Mouse (Mus musculus) brain, embryonic 14.5 days (tissue): Measurements from ENCODE around the gene Hvcn1. TPM values are rescaled to one million over a fixed set of nuclear protein-coding genes. Genes with fewer than 3 reads are reported as not detected.

Experiments used
- DNase-seq: peaks from one replicate; pipeline ENCODE4 v3.0.0-alpha.2; 2011; ENCODE audit warnings: low read depth
- CTCF ChIP-seq: fragments of 200-500 bp; IDR thresholded peaks from 2 replicates; pipeline ENCODE4 v1.5.1; 2012; ENCODE audit warnings: inconsistent platforms, mild to moderate bottlenecking, moderate library complexity, borderline replicate concordance; ENCODE audit not compliant: insufficient read depth, insufficient read length; ENCODE audit errors: extremely low read depth
- POLR2A ChIP-seq: fragments of 200-500 bp; IDR thresholded peaks from 2 replicates; pipeline ENCODE4 v1.6.1; 2012; ENCODE audit warnings: mild to moderate bottlenecking, inconsistent platforms, borderline replicate concordance; ENCODE audit not compliant: poor library complexity, insufficient read depth, insufficient read length, severe bottlenecking; ENCODE audit errors: extremely low read depth
- polyA plus RNA-seq: library from polyadenylated mRNA; depleted of rRNA; stranded (reverse); fragments of >200 nt; gene quantifications from 2 replicates; pipeline ENCODE4 v1.2.3, GENCODE M21; 2012

The Hvcn1 gene
- polyA plus RNA-seq, 1 experiment = 2.3 TPM

DNA sequence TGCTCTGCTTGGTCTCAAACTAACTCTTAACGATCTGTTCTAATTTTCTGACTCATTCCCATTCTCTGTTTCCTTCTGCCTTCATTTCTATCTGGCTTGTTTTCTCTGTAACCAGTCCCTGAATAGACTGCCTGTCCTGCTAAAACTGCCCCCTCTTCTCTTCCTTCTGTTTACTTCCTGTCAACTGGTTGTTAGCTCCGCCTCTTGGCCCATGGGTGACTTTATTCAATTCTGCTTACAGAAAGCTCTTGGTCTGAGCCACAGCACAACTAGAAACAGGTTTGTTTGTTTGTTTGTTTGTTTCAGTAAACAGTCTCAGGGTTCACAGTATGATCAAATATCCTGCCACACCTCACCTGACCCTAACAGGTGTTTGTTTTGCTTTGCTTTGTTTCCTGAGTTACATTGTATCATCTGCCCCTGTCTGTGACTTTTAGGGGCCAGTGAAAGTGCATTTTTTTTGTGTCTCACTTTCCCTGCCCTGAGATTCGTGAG, 21.7 kb downstream of the Hvcn1 start:
- TF ChIP-seq CTCF (no peak), POLR2A (no peak)
- no peak for DNase-seq

DNA sequence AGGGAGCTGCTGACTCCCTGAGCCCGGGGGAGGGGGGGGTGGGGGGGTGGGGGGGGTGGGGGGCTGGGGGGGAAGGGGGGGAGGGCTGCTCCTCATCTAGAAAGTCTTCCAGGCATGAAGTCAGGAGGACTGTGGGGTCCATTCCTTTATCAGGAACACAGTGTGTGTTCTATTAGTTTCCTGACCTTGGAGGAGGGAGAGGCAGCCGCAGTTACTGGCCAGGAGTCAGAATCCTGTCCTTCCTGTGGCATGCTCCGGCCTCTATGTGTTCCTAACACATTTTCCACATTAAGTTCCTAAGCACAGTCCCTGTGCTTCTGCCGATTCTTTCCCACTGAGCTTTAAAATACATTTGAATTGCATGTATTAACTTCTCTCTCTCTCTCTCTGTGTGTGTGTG, 22.2 kb downstream of the Hvcn1 start:
- DNase-seq = no peak
- TF ChIP-seq POLR2A (no peak), CTCF (no peak)

DNA sequence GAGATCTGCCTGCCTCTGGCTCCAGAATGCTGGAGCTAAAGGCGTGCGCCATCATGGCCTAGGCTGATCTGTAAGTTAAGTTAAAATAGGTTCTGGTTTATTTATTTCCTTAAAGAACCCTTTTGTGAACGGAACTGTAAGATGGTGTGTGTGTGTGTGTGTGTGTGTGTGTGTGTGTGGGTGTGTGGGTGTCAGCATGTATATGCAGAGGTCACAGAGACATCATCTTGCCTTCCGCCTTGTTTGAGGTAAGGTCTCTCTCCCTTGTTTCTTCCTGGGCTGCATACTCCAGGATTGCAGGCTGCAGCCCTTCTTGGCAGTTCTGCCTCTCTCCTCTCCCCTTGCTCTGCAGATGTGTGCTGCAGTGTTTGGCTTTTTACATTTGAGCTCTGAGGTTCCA, 24.2 kb downstream of the Hvcn1 start:
- TF ChIP-seq CTCF = no peak
- TF ChIP-seq POLR2A = no peak

DNA sequence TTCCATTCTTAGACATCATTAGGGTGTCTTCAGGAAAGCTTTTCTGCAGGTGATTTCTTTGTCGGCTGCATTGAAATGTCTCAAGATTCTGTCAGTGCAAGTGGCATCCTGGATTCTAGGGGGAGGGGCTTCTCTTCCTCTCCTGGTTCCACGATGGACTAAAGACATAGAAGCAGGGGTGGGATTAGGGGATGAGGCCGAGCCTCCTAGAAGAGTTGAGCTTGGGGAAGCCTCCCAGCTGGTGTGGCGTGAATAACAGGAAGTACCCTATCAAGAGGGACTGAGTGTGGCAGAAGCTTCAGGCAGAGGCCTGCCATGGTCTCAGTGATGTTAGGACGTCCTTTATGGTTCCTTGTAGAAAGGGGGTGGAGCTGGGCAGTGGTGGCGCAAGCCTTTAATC, 24.8 kb downstream of the Hvcn1 start:
- no peak for DNase-seq
- TF ChIP-seq POLR2A = no peak
- TF ChIP-seq CTCF = no peak

More for the DNA sequence above, 24.2 kb downstream of the Hvcn1 start:
- no peak for DNase-seq

DNA sequence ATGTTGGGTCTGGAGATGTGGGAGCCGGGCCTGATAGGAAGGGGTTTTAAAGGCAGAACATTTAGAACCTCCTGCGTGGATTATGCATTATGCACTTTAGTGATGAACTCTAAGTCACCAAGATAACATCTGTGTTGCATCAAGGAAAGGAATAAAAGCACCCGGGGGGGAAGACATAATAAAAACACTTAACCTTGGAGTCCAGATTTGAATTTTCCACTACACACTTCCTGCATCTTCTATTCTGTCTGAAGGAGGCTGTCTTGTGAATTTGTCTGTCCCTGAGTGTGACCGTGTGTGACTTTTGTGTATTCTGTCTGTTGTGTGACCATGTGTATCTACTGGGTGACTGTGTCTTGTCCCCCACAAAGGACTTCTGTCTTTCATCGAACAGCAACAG, 25.4 kb downstream of the Hvcn1 start:
- no peak for DNase-seq
- TF ChIP-seq POLR2A (no peak), CTCF (no peak)

DNA sequence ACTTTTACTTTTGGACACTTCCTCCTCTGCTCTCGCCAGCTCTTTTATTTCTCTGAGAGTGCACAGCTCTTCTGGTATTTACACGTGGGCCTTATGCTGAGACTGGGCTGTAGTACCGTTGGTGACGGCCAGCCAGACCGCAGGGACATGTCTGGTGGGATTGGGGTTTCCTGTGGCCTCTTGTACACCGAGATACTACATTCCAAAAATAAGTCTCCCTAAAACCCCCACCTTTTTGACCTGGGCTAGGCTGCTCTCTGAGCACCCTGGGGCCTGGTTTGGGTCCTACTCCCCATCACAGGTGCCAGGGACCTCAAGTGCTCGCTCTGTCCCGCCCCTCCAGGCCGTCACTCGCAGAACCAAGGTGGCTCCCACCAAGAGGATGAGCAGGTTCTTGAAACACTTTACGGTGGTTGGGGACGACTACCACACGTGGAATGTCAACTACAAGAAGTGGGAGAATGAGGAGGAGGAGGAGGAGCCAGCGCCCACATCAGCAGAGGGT, 26.5 kb downstream of the Hvcn1 start:
- no peak for DNase-seq
- TF ChIP-seq POLR2A (no peak), CTCF (no peak)

DNA sequence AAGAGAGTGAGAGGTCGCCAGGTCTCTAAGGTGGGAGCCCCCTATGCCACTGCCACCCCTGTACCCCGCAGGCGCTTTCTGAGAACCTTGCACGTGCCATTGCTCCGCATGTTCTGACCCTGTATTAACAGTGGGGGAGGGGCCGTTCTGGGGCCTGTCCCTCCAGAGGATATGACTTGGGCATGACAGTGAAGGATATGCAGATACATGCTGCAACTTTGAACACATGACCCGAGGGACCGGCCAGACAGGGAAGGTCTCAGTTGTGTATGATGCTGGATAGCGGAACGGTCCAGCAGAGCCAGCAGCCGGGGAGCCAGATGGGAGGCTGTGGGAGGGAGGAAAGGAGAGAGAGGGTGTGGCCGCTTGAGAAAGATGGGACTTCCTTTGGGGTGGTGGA, 27.1 kb downstream of the Hvcn1 start:
- TF ChIP-seq CTCF = no peak
- no peak for TF ChIP-seq POLR2A
- DNase-seq = no peak

DNA sequence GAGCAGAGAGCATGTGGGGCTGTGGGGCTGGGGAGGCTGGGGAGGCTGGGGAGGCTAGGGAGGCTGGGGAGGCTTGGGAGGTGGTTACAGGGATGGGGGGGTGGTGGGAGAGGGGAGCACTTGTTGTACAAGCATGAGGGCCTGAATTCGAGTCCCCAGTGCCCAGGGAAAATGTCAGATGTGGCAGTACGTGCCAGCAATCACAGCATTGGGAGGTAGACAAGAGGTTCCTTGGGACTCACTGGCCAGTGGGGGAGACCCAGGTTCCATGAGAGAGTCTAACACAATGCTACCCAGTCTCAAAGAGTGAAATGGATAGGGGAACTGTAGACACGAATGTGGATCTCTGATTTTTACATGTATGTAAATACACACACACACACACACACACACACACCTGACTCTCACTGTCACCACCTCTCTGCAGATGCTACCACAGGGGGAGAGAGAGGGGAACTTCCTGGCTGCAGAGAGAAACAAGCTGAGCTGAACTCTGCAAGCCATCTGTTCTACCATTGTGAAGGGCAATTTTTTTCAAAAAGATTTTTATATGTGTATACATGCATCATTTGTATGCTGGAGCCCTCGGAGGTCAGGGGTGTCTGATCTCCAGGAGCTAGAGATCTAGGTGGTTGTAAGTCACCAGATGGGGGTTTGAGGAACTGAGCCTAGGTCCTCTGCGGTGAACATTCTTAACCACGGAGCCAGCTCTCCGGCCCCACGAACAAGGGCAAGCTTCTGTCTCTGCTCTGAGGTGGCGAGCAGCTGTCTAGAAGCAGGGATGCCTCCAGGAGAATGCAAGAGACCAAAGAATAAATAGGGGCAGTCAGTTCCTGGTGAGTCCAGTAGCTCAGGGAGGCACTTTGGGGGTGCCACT, 28.0 kb downstream of the Hvcn1 start:
- TF ChIP-seq POLR2A (no peak), CTCF (no peak)
- no peak for DNase-seq

DNA sequence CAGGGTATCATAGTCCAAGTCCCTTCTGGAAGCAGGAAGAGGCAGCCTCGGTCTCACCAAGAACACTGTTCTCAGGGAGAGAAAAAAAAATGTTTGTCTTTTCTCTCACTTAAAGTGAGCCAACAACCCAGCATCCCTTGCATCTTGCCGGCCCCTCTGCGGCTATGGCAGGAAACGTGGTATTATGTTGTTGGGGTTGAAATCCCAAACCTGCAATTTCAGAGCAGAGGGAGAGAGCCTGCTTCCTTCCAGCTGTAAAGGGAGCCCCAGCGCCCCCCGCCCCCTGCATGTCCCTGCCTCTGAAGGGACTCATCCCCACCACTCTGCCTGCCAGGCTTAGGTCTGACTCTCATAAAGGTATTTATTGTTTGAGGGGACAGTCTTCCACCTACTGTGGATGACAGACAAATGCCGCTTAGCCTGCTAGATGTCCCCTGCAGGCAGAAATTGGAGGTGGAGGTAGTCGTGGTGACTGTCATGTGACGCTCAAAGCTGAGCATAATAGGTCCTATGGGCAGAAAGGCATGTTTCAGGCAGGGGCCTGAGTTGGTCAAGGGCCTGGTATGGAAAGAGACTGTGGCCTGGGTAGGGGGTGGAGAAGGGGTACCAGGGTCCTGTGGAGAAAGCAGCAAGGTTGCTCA, 28.7 kb downstream of the Hvcn1 start:
- DNase-seq = no peak
- TF ChIP-seq CTCF = no peak
- TF ChIP-seq POLR2A = no peak

DNA sequence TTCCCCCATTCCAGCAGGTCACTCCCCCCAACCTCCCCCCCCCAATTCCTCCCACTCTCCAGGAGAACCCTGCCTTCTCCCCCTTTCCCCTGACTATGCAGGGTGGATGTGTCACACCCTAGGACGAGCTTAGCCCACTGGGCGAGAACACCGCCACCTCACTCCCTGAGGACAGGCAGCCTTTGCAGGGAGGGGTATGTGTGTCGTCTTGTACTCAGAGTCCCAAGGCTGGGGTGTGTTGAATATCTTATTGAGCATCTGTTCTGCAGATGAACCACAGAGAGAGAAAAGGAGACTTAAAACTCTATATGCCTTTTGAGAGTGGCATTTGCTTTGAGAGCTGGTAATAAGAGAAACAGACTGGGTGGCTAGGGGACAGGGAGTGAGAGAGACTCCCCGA, 30.6 kb downstream of the Hvcn1 start:
- no peak for TF ChIP-seq POLR2A
- TF ChIP-seq CTCF = no peak
- no peak for DNase-seq

DNA sequence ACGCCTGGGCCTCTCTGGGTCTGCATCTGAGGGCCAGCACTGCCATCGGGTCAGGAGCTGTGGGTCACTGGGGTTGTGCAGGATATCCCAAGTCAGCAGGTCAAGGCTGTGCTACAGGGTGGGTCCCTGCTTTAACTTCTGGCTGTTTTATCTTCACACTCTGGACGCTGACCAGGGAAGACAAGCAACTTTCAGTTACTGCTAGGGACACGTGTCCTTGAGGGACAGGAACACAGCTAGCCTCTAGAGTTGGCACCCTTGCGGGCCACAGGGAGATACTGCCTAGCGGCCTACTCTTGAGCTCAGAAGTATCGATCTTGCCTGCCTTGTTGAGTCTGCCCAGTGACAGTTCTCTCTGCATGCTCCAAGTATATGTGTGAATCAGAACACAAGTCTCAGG, 33.0 kb downstream of the Hvcn1 start:
- no peak for DNase-seq
- TF ChIP-seq POLR2A = no peak
- TF ChIP-seq CTCF = no peak
